Mouse (Mus musculus): ENCODE data around the gene Adat3.

DNA sequence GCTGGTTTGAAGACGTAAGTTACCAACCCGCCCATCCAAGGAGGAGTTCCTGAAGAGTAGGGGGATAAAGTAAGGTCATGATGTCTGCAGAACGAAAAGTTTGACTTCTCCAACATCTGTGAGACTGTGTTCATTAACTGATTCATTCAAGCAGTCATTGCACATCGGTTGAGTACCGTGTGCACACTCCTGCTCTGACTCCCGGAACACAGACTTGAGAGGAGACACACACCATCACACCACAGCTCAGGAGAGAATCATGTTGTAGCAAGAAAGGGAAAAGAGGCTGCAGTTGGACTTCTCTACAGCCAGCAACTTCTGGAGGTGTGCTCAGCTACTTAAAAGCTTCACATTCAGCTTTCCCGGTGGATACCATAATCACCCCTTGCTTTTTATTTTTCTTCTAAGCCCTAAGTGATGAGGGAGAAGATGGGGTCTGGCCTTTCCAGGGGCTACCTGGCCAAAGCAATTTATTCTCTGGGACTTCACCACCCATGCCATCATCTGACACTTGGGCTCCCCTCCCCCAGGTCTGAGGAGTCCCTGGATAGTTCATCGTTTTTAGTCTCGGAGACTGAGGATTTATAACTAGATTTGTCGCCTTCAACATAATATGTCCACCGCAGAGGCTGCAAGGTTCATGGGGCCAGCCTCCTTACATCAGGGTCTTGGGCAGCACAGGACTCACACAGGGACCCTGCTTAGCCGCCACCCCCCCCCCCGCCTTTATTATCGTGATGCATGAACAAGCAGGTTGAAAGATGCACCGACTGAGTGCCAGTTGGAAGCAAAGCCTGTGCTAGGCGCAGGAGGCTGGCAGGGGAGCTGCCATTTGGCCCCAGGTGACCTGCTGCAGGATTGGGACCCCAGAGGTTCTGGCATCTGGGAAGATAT lies 18.4 kb downstream of the Adat3 start:
- TF ChIP-seq CTCF (conservative IDR thresholded peaks at IDR 0.05; ENCODE audit: low read length) (no peak), NANOG (IDR thresholded peaks at IDR 0.05; ENCODE audit: borderline replicate concordance, low read length) (no peak), POU5F1 (IDR thresholded peaks at IDR 0.05; ENCODE audit: borderline replicate concordance, low read length) (no peak)

Measured in E14TG2a.4 (cell line).